13 mouse cellular contexts compared by ENCODE assay signal in the genomic region with DNA sequence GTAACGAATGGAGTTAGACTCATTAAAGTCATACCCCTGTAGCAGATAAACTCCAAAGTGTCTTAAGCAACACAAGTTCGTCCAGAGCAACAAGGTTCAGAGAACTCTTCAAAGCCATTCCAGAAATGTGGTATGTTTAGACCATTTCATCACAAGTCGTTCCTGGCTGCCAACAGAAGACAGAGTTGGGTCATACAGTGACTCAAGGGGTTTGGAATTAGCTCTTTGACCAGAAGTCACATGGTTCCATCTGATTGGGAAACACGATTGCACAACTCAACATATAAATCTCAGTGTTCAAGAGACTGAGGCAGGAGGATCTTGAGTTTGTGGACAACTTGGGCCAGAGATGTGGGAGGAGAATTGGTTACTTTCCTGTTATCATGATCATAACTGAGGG. TPM values are rescaled to one million over a fixed set of nuclear protein-coding genes. Genes with fewer than 3 reads are reported as not detected.
A peak's percentile ranks its signal among the peaks of the same experiment; 100 is the strongest.
DNase-seq lines count a peak whose midpoint lies in the region; ATAC-seq and TF ChIP-seq lines count a peak whose summit lies in the region.
"Had no signal": no experiment of that assay in that cellular context is flagged by ENCODE, and none has a peak within 500 bp of the region (broad histone marks: within the 10 kb centered on the region; RNA-seq: fewer than 3 reads in every experiment).

No protein-coding gene starts in this region.

- no peak for TF ChIP-seq POLR2A in myocyte (IDR thresholded peaks at IDR 0.05; ENCODE audit: insufficient read length, low read depth)

- ATAC-seq in intestine, postnatal 0 days: peak; percentile 56; the same call in 1 of the 2 replicates
- no peak for ATAC-seq in intestine, embryonic 15.5 days

- peak; percentile 82 for DNase-seq in NIH3T3 (ENCODE audit: low read depth)
- peak; percentile 94 for DNase-seq in fat pad, adult 2 months (ENCODE audit: extremely low read depth, low read depth, low spot score)
- DNase-seq in cerebellum, postnatal 36 days: no peak
- no peak for DNase-seq in thymus, adult 18-20 months
- DNase-seq: cerebellum, adult 18-20 months; kidney, adult 18-20 months; kidney, postnatal 25 days; lung, embryonic 14.5 days had no signal

- H3K9ac ChIP-seq in intestine, postnatal 0 days (ENCODE audit: low read depth, low read length): no peak overlapping the region
- no peak overlapping the region for H3K9ac ChIP-seq in intestine, embryonic 15.5 days
- H3K9ac ChIP-seq: lung, embryonic 14.5 days; midbrain, embryonic 12.5 days had no signal

- no peaks in the 10 kb centered on the region for H3K36me3 ChIP-seq in intestine, postnatal 0 days (ENCODE audit: control insufficient read depth, insufficient read depth)
- H3K36me3 ChIP-seq in intestine, embryonic 15.5 days: no peaks in the 10 kb centered on the region
- no peaks in the 10 kb centered on the region for H3K36me3 ChIP-seq in myocyte (ENCODE audit: control insufficient read depth, insufficient read depth)
- H3K36me3 ChIP-seq: heart, embryonic 10.5 days; midbrain, embryonic 12.5 days had no signal

- no peak for TF ChIP-seq CTCF in intestine, postnatal 0 days (IDR thresholded peaks at IDR 0.05; ENCODE audit: low read depth)

- no peaks in the 10 kb centered on the region for H3K9me3 ChIP-seq in intestine, postnatal 0 days (ENCODE audit: control insufficient read depth)
- H3K9me3 ChIP-seq in intestine, embryonic 15.5 days: no peaks in the 10 kb centered on the region
- H3K9me3 ChIP-seq: heart, embryonic 10.5 days; midbrain, embryonic 12.5 days had no signal

- no peaks in the 10 kb centered on the region for H3K27me3 ChIP-seq in intestine, postnatal 0 days (replicated peaks; ENCODE audit: control insufficient read depth, insufficient read depth, low read length)
- no peaks in the 10 kb centered on the region for H3K27me3 ChIP-seq in intestine, embryonic 15.5 days (replicated peaks)
- no peaks in the 10 kb centered on the region for H3K27me3 ChIP-seq in myocyte (ENCODE audit: control insufficient read depth, insufficient read depth, insufficient read length)
- H3K27me3 ChIP-seq: midbrain, embryonic 12.5 days had no signal

- no peak overlapping the region for H3K4me2 ChIP-seq in intestine, postnatal 0 days (replicated peaks; ENCODE audit: low read depth)
- H3K4me2 ChIP-seq in intestine, embryonic 15.5 days (replicated peaks): no peak overlapping the region
- no peak overlapping the region for H3K4me2 ChIP-seq in myocyte (ENCODE audit: low read depth)
- H3K4me2 ChIP-seq: lung, embryonic 14.5 days; midbrain, embryonic 12.5 days had no signal

- H3K4me3 ChIP-seq in intestine, postnatal 0 days (ENCODE audit: low read depth, low read length): no peak overlapping the region
- no peak overlapping the region for H3K4me3 ChIP-seq in intestine, embryonic 15.5 days (replicated peaks)
- H3K4me3 ChIP-seq in myocyte: no peak overlapping the region
- H3K4me3 ChIP-seq: heart, embryonic 10.5 days; midbrain, embryonic 12.5 days had no signal

- no peaks in the 10 kb centered on the region for H3K79me2 ChIP-seq in myocyte (ENCODE audit: control insufficient read depth, insufficient read depth)

- peaks cover 4% of the 10 kb centered on the region; the same call in 1 of the 2 replicates for H3K4me1 ChIP-seq in intestine, postnatal 0 days (replicated peaks; ENCODE audit: control insufficient read depth, insufficient read depth, low read length)
- H3K4me1 ChIP-seq in intestine, embryonic 15.5 days (replicated peaks): peaks cover 7% of the 10 kb centered on the region; the same call in 1 of the 2 replicates

- H3ac ChIP-seq in myocyte (ENCODE audit: control insufficient read depth, insufficient read length): no peak overlapping the region

- no peak overlapping the region for H3K27ac ChIP-seq in intestine, postnatal 0 days (ENCODE audit: low read depth, low read length)
- no peak overlapping the region for H3K27ac ChIP-seq in intestine, embryonic 15.5 days
- H3K27ac ChIP-seq: heart, embryonic 10.5 days; midbrain, embryonic 12.5 days had no signal

- WGBS in intestine, postnatal 0 days: 43% methylated on average over 4 of the region's 4 CpGs
- WGBS in intestine, embryonic 15.5 days: 65% methylated on average over 4 of the region's 4 CpGs

TF ChIP-seq in myocyte, 11 proteins besides CTCF, POLR2A, EP300 and RAD21:
- TF ChIP-seq MAX (IDR thresholded peaks at IDR 0.05; ENCODE audit: low read depth): no peak
- TF ChIP-seq TCF12 (IDR thresholded peaks at IDR 0.05; ENCODE audit: insufficient read depth, poor library complexity, severe bottlenecking): no peak
- TF ChIP-seq MYOG (IDR thresholded peaks at IDR 0.05; ENCODE audit: control insufficient read depth in 1 of 3, insufficient read depth in 1 of 3, insufficient read length in 2 of 3, low read depth in 2 of 3): no peak
- peak; percentile 65 for TF ChIP-seq USF1 (IDR thresholded peaks at IDR 0.05; ENCODE audit: low read depth)
- TF ChIP-seq CEBPB (IDR thresholded peaks at IDR 0.05; ENCODE audit: insufficient read depth, poor library complexity, severe bottlenecking): peak; percentile 98

RNA-seq across cellular contexts. Expression of gene Lamc1, which starts 18.4 kb away (rescaled TPM):
- polyA plus RNA-seq in intestine, postnatal 0 days (2015; fragmentation: Nextera tagmentation; extraction: Ambion mirVana): 39.2 and 44.5 TPM in 2 replicates
- 58.1 and 60.9 TPM in 2 replicates for polyA plus RNA-seq in intestine, embryonic 15.5 days (2015; fragmentation: Nextera tagmentation; extraction: Ambion mirVana)
- 50.9 TPM for polyA plus RNA-seq in myocyte (2012; fragmentation: generic; extraction: Trizol)

Comparison
In these comparisons a context has a peak if more than half of its experiments do, and no peak if none do; other contexts are left out.
1. DNase-seq: peak in NIH3T3 (single experiment) and fat pad, adult 2 months (single experiment); none in cerebellum, postnatal 36 days (0 of 2) and thymus, adult 18-20 months (0 of 2).